Mouse (Mus musculus) cerebellum, adult 2 months (tissue): ENCODE measurements around the gene Arsj.

ENCODE experiments used
- CTCF ChIP-seq: fragments of 200-500 bp; IDR thresholded peaks from 2 replicates; pipeline ENCODE4 v1.5.1; 2011; ENCODE audit warnings: low read depth, mild to moderate bottlenecking, control low read depth, low read length, moderate library complexity, borderline replicate concordance; ENCODE audit not compliant: insufficient read depth
- POLR2A ChIP-seq: fragments of 200-500 bp; IDR thresholded peaks from 2 replicates; pipeline ENCODE4 v1.6.1; 2011; ENCODE audit warnings: low read length, control low read depth, borderline replicate concordance; ENCODE audit not compliant: insufficient read depth

DNA sequence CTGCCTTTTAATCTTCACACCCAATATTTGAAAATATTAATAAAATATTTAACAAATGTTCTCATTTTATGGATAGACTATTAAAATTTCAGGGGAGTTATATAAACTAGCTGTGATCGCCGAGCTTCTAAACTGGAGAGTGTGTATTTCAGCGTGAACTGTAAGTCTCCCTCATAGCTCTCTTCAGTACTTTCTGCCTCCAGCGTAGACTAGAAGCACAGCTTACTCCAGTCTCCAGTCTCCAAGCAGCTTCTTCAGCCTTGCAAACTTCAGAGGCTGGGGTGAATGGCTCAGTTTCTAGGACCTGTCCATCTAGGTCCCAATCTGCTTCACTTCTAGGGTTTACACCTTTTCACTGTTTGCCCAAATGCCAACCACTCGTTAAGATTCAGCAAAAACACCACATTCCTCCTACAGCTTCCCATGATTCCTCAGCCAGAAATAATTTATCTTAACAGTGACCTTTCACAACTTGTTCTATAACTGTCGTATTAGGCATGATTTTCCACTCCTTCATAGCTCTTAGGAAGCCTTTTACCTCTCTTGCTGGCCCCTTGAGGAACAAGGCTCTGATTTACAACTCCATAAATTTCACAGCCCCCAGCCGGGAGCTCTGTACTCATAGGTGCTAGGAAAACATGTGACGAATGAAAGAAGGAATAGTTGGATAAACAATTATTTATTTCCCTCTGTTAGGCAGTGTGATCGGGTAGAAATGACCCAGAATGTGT, 9.5 kb downstream of the Arsj start:
- no peak for TF ChIP-seq POLR2A
- TF ChIP-seq CTCF = no peak
